Mouse (Mus musculus) liver, embryonic 16.5 days (tissue): ENCODE measurements around the gene Dbi. TPM values are rescaled to one million over a fixed set of nuclear protein-coding genes. Genes with fewer than 3 reads are reported as not detected.
A peak's percentile ranks its signal among the peaks of the same experiment; 100 is the strongest.

Experiments
- ATAC-seq: fragments of 200-750 bp; cut with Nextera tagmentation; 2 replicates; pipeline ENCODE4 v1.8.0; 2017; ENCODE audit warnings: low read depth, mild to moderate bottlenecking, moderate number of reproducible peaks, moderate library complexity
- H3K27ac ChIP-seq: fragments of 300-500 bp; sonication (generic); 2 replicates; pipeline ENCODE4 v1.5.1; 2014; ENCODE audit warnings: mild to moderate bottlenecking, low read length
- H3K27me3 ChIP-seq: fragments of 300-500 bp; sonication (generic); 2 replicates; pipeline ENCODE4 v1.6.1; 2014; ENCODE audit warnings: low read depth, low read length, mixed read lengths; ENCODE audit not compliant: control insufficient read depth, insufficient read depth
- H3K36me3 ChIP-seq: fragments of 300-500 bp; sonication (generic); 2 replicates; pipeline ENCODE4 v1.6.1; 2014; ENCODE audit warnings: mild to moderate bottlenecking; ENCODE audit not compliant: control insufficient read depth, insufficient read depth
- H3K4me1 ChIP-seq: fragments of 300-500 bp; sonication (generic); 2 replicates; pipeline ENCODE4 v1.6.1; 2014; ENCODE audit warnings: low read depth, low read length, mixed read lengths; ENCODE audit not compliant: control insufficient read depth
- H3K4me2 ChIP-seq: fragments of 300-500 bp; sonication (generic); 2 replicates; pipeline ENCODE4 v1.6.1; 2014; ENCODE audit warnings: low read depth, low read length, mixed read lengths
- H3K4me3 ChIP-seq: fragments of 300-500 bp; sonication (generic); 2 replicates; pipeline ENCODE4 v1.5.1; 2014; ENCODE audit warnings: low read depth, mild to moderate bottlenecking, low read length
- H3K9ac ChIP-seq: fragments of 300-500 bp; sonication (generic); 2 replicates; pipeline ENCODE4 v1.6.1; 2014; ENCODE audit warnings: low read depth, low read length
- H3K9me3 ChIP-seq: fragments of 300-500 bp; sonication (generic); replicated peaks from 2 replicates; pipeline ENCODE4 v1.6.1; 2016; ENCODE audit warnings: low read length; ENCODE audit not compliant: control insufficient read depth
- WGBS: fragments of 180-500 bp; shearing (Covaris S2); extraction: QIAGEN DNeasy Blood & Tissue Kit; methylation state at CpG from one replicate; pipeline ENCODE4 v1.1.7; 2014; ENCODE audit not compliant: insufficient replicate concordance; 5-methylcytosine and 5-hydroxymethylcytosine counted together
- polyA plus RNA-seq: library from polyadenylated mRNA; unstranded; fragments of >200 nt; fragmentation: Nextera tagmentation; extraction: Ambion mirVana; gene quantifications from 2 replicates; pipeline ENCODE4 v1.2.1, GENCODE M21; 2015

Gene Dbi
- polyA plus RNA-seq, 1 experiment from 2014 or later, result 1,140 TPM

DNA sequence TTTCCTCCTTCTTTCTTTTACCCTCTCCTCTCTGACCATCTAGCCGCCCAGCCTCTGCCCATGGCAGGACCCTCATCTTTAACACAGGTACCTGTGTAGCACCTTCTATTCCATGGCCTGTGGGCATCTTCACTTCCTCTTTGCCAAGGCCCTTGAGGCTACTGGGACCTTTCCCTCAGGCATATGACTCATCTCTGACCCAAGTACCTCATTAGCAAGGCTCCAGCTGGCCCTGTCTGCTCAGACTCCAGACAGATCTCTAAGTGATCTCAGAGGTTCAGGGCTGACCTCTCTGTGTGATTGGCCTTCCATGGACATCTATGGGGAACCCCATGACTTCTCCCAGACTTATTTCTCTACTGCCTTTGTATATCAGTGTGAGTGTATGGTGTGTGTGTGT lies 40.2 kb downstream of the Dbi start:
- 73% methylated on average over 1 of the region's 1 CpGs for WGBS

DNA sequence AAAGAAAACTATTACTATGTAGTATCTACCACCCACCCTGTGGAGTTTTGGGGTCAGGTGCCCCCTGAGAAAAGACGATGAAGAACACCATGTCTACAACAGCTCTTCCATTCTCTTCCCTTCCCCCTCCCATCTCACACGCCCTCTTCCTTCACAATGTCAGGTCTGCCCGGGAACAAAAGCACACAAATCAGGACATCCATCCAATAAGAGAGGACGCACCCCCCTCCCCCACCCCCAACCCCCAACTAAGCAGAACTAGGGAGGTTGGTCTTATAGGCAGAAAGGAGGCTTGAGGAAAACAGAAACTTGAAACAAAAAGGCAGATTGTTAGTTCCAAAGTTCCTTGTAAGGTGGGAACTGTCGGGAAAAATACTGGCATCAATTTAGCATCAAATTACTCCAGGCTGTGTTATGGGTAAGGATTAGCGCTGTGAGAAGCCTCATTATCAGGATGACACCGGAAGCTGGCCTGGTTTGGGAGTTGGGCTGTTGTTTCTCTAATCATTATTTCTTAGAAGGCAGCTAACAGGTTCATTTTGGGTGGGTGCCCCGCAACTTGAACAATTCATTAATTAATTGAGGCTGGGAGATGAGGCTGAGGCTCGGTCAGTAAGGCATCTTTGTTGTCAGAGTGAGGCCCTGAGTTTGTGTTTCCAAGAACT lies 43.0 kb downstream of the Dbi start:
- H3K27ac ChIP-seq, result no peak overlapping the region
- no peak overlapping the region for H3K4me2 ChIP-seq
- no peaks in the 10 kb centered on the region for H3K36me3 ChIP-seq
- H3K9me3 ChIP-seq, result no peaks in the 10 kb centered on the region
- no peak for ATAC-seq
- H3K4me3 ChIP-seq, result no peak overlapping the region
- peaks cover 5% of the 10 kb centered on the region; the same call in 1 of the 2 replicates for H3K4me1 ChIP-seq
- 31% methylated on average over 9 of the region's 9 CpGs for WGBS
- H3K9ac ChIP-seq, result no peak overlapping the region
- peaks cover 4% of the 10 kb centered on the region; the same call in 1 of the 2 replicates for H3K27me3 ChIP-seq

More for the DNA sequence above, 40.2 kb downstream of the Dbi start:
- H3K9ac ChIP-seq, result no peak overlapping the region
- no peaks in the 10 kb centered on the region for H3K27me3 ChIP-seq
- no peaks in the 10 kb centered on the region for H3K9me3 ChIP-seq
- no peaks in the 10 kb centered on the region for H3K36me3 ChIP-seq
- no peak overlapping the region for H3K4me3 ChIP-seq
- no peak for ATAC-seq
- no peaks in the 10 kb centered on the region; the same call in 1 of the 2 replicates for H3K4me1 ChIP-seq
- no peak overlapping the region for H3K27ac ChIP-seq
- H3K4me2 ChIP-seq, result no peak overlapping the region

DNA sequence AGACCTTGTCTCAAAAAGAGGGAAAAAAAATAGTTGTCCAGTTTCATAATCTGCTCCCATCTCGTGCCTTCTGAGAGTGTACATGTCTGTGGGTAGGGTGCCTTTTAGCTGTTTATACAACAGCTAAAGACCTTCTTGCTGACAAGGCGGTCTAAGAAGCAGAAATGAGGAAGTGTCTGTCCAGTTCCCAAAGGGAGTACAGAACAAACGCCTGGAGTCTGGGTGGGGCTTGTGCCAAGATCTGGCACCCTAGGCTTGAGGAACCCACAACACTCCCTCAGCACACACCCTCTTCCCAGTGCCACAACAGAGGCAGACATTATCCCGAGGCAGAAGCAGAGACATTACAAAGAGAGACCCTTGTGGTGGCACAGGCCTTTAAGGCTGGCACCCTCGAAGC lies 45.4 kb downstream of the Dbi start:
- 23% methylated on average over 5 of the region's 5 CpGs for WGBS
- Histone ChIP-seq H3K27ac (no peak overlapping the region), H3K4me3 (no peak overlapping the region), H3K4me2 (no peak overlapping the region), H3K9ac (no peak overlapping the region), H3K36me3 (no peaks in the 10 kb centered on the region), H3K27me3 (peaks cover 4% of the 10 kb centered on the region; the same call in 1 of the 2 replicates), H3K9me3 (no peaks in the 10 kb centered on the region), H3K4me1 (peaks cover 5% of the 10 kb centered on the region; the same call in 1 of the 2 replicates)
- ATAC-seq, result no peak

DNA sequence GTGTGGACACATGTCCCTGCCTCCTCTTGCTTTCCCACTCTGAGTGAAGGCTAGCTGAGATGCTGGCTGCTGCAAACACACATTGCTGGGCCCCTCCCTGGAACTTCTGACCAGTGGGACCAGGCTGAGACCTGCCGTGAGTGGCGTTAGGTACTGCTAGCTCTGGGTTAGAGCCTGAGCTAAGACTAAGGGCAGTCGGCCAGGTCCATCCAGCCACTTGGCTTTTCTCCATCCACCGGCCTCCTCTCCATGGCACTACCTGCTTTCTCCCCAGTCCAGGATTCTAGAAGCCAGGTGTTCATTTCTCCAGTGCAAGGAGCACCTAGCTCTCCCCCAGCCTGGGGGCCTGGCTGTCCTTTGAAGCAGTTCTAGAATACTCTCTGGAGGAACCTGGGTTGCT lies 45.9 kb downstream of the Dbi start:
- Histone ChIP-seq H3K9ac (no peak overlapping the region), H3K4me2 (no peak overlapping the region), H3K9me3 (no peaks in the 10 kb centered on the region), H3K36me3 (no peaks in the 10 kb centered on the region), H3K4me3 (no peak overlapping the region), H3K27ac (no peak overlapping the region; the same call in 1 of the 2 replicates), H3K27me3 (peaks cover 4% of the 10 kb centered on the region; the same call in 1 of the 2 replicates), H3K4me1 (peaks cover 5% of the 10 kb centered on the region; the same call in 1 of the 2 replicates)
- WGBS, result 47% methylated on average over 4 of the region's 4 CpGs
- no peak for ATAC-seq

DNA sequence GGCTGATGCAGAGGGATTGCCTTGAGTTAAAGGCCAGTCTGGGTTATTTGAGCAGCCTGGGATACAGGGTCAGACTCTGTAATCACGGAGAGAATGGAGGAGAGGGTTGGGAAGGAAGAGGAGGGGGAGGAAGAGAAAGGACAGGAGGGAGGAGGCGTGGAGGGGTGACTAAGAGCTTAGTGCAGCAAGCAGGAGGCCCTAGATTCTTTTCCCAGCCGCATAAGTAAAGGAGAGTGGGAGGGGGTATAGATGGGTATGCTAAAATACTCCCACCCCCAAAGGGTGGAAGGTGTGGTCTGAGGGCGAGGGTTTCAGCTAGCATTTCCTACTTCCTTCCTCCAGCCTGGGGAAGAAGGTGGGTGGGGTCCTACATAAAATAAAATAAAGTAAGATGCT lies 46.6 kb downstream of the Dbi start:
- Histone ChIP-seq H3K27ac (peak overlapping the region; percentile 42), H3K9ac (no peak overlapping the region; the same call in 1 of the 2 replicates), H3K4me2 (peak overlapping the region; percentile 48), H3K9me3 (no peaks in the 10 kb centered on the region), H3K27me3 (peaks cover 4% of the 10 kb centered on the region; the same call in 1 of the 2 replicates), H3K36me3 (no peaks in the 10 kb centered on the region), H3K4me3 (peak overlapping the region; percentile 54; the same call in 1 of the 2 replicates), H3K4me1 (peaks cover 5% of the 10 kb centered on the region; the same call in 1 of the 2 replicates)
- 16% methylated on average over 4 of the region's 4 CpGs for WGBS
- no peak for ATAC-seq

DNA sequence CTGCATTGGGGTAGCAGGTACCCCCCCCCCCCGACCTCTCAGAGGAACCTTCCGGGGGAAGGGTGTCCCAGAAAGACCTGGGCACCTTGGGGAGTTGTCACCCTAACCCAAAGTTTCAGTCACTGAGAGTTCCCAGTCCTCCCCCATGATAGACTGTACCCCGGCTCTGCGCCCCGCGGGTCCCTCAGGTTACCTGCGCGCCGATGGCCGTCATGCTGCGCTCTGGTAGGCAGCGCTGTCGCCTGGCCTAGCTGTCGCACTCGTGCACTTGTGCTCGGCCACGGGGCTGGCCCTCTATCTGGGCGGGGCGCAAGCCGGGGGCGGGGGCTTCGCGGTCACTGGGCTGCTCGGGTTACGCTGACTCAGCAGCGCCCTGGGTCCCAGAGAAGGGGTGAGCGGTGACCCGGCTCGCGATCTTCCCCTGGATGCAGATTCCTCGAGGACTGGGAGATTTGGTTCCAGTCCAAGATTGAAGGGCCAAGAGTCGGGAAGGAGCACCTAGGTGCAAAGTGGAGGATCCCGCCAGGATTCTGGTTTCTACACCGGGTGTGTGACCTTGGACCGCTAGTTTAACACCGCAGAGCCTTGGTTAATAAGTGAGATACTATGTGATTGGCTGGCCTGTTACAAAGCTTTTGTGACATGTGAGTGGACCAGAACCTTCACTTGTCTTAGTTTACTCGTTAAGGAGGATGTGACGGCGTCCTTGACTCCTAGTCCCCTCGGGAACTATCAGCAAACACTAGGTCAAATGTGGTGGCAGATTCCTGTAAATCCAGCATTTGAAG lies 47.2 kb downstream of the Dbi start, which contains the start of gene Tmem37:
Tmem37 (minus strand) TSS at position 556 of the 788 bp plus-strand sequence.
- peak within 1 kb of the TSS; percentile 48 for H3K4me2 ChIP-seq
- H3K36me3 ChIP-seq, result no peaks in the 10 kb centered on the region
- H3K27ac ChIP-seq, result peak within 1 kb of the TSS; percentile 74
- H3K27me3 ChIP-seq, result peaks cover 4% of the 10 kb centered on the region; the same call in 1 of the 2 replicates
- no peaks in the 10 kb centered on the region for H3K9me3 ChIP-seq
- peaks cover 7% of the 10 kb centered on the region; the same call in 1 of the 2 replicates for H3K4me1 ChIP-seq
- H3K9ac ChIP-seq, result peak within 1 kb of the TSS; percentile 55
- peak; percentile 80 for ATAC-seq
- H3K4me3 ChIP-seq, result peak within 1 kb of the TSS; percentile 54
- 3% methylated on average over 40 of the region's 40 CpGs for WGBS

DNA sequence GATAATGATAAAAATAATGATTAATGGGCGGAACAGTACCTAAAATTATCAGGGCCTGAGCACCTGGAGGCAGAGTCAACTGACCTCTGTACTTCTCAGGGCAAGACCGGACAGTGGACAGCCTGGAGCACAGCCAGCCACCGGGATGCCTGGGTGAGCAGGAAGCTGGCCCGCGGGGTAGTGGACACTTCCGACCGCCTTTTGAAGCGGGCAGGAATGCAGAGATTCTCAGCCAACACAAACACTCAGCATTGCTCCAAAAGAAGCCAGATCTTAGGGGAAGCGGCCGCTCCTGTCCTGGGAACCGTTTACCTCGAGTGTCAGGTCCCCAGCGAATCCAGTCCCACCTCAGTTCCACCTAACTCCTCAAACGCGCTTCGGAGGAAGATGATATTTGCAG lies 48.0 kb downstream of the Dbi start:
- ATAC-seq, result peak; percentile 58
- Histone ChIP-seq H3K4me2 (peak overlapping the region; percentile 48), H3K27me3 (peaks cover 4% of the 10 kb centered on the region; the same call in 1 of the 2 replicates), H3K36me3 (no peaks in the 10 kb centered on the region), H3K4me1 (peaks cover 7% of the 10 kb centered on the region; the same call in 1 of the 2 replicates), H3K9me3 (no peaks in the 10 kb centered on the region), H3K27ac (peak overlapping the region; percentile 74), H3K4me3 (peak overlapping the region; percentile 54), H3K9ac (peak overlapping the region; percentile 55)
- WGBS, result 5% methylated on average over 16 of the region's 16 CpGs

DNA sequence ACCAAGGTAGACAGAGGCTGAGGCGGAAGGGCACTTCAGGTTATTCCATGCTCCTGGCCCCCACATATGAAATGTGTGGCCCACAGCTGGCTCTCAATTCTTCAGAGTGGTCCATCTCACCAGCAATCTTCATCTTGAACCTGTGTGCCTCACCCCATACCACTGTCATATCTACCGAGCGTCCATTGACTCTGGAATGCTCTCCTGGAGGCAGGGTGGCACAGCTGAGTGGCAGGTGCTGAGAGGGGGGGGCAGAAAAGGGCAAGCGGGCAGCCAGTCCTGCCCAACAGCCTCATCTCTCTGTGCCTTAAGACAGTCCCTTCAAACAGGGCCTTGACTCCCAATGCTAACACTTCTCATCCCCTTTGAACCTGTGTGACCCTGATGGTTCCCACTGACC lies 49.7 kb downstream of the Dbi start:
- 68% methylated on average over 4 of the region's 4 CpGs for WGBS
- peaks cover 4% of the 10 kb centered on the region; the same call in 1 of the 2 replicates for H3K27me3 ChIP-seq
- H3K27ac ChIP-seq, result no peak overlapping the region
- no peak overlapping the region for H3K4me3 ChIP-seq
- no peaks in the 10 kb centered on the region for H3K9me3 ChIP-seq
- ATAC-seq, result no peak
- no peaks in the 10 kb centered on the region for H3K36me3 ChIP-seq
- H3K9ac ChIP-seq, result no peak overlapping the region
- no peak overlapping the region for H3K4me2 ChIP-seq
- H3K4me1 ChIP-seq, result peaks cover 7% of the 10 kb centered on the region; the same call in 1 of the 2 replicates
